Mouse (Mus musculus) MEL (cell line): ENCODE results near the gene Clec16a. TPM values are rescaled to one million over a fixed set of nuclear protein-coding genes. Genes with fewer than 3 reads are reported as not detected.

Experiments
- DNase-seq: peaks from one replicate; pipeline ENCODE4 v3.0.0; 2011; ENCODE audit warnings: low read depth, low spot score
- H3K27ac ChIP-seq: 2 replicates; pipeline ENCODE4 v1.5.1; 2012; ENCODE audit warnings: low read depth, mild to moderate bottlenecking, control low read depth, low read length, moderate library complexity; ENCODE audit not compliant: control insufficient read depth
- H3K27me3 ChIP-seq, 2 experiments: fragments of 150-350 bp in 1 of 2; sonication (generic) in 1 of 2; 2 replicates each; pipeline ENCODE4 v1.6.1; 2012; ENCODE audit warnings: low read length in 2 of 2, mild to moderate bottlenecking in 2 of 2, improper control_type of control experiment in 1 of 2, moderate library complexity in 1 of 2; ENCODE audit not compliant: insufficient read depth in 2 of 2, control insufficient read depth in 1 of 2
- H3K36me3 ChIP-seq, 2 experiments: 2 replicates each; pipeline ENCODE4 v1.6.1; 2012 to 2014; ENCODE audit warnings: low read length in 2 of 2, improper control_type of control experiment in 1 of 2, inconsistent platforms in 1 of 2, mild to moderate bottlenecking in 1 of 2; ENCODE audit not compliant: insufficient read depth in 2 of 2, control insufficient read depth in 1 of 2
- H3K4me1 ChIP-seq, 2 experiments: fragments of 150-350 bp in 1 of 2; sonication (generic) in 1 of 2; 2 replicates each; pipeline ENCODE4 v1.6.1; 2012; ENCODE audit warnings: low read length in 2 of 2, improper control_type of control experiment in 1 of 2, mild to moderate bottlenecking in 1 of 2; ENCODE audit not compliant: insufficient read depth in 2 of 2, control insufficient read depth in 1 of 2
- H3K4me3 ChIP-seq, 2 experiments: fragments of 150-350 bp in 1 of 2; sonication (generic) in 1 of 2; 2 replicates each; pipeline ENCODE4 v1.5.1; 2012; ENCODE audit warnings: low read depth in 2 of 2, low read length in 2 of 2, mild to moderate bottlenecking in 2 of 2, moderate library complexity in 2 of 2, control low read depth in 1 of 2, improper control_type of control experiment in 1 of 2; ENCODE audit not compliant: control insufficient read depth in 1 of 2, insufficient read depth in 1 of 2
- H3K79me2 ChIP-seq: 2 replicates; pipeline ENCODE4 v1.6.1; 2012; ENCODE audit warnings: mild to moderate bottlenecking, low read length, moderate library complexity; ENCODE audit not compliant: control insufficient read depth, poor library complexity, insufficient read depth
- H3K9ac ChIP-seq: 2 replicates; pipeline ENCODE4 v1.6.1; 2012; ENCODE audit warnings: low read depth, mild to moderate bottlenecking, control low read depth, low read length, moderate library complexity; ENCODE audit not compliant: control insufficient read depth, poor library complexity, severe bottlenecking
- H3K9me3 ChIP-seq: fragments of 150-350 bp; sonication (generic); replicated peaks from 2 replicates; pipeline ENCODE4 v1.6.1; 2012; ENCODE audit warnings: mild to moderate bottlenecking, low read length, improper control_type of control experiment, moderate library complexity; ENCODE audit not compliant: insufficient read depth
- CHD1 ChIP-seq: IDR thresholded peaks from 2 replicates; pipeline ENCODE4 v1.6.1; 2012; ENCODE audit warnings: low read depth, mild to moderate bottlenecking, inconsistent platforms, low read length, improper control_type of control experiment
- CHD2 ChIP-seq: IDR thresholded peaks from 2 replicates; pipeline ENCODE4 v1.6.1; 2011; ENCODE audit warnings: low read length, improper control_type of control experiment
- ELF1 ChIP-seq: IDR thresholded peaks from 2 replicates; pipeline ENCODE4 v1.6.1; 2014; ENCODE audit warnings: low read depth, mild to moderate bottlenecking, inconsistent platforms, low read length, improper control_type of control experiment, moderate library complexity
- ETS1 ChIP-seq: IDR thresholded peaks from 2 replicates; pipeline ENCODE4 v1.6.1; 2012; ENCODE audit warnings: low read depth, mild to moderate bottlenecking, inconsistent platforms, low read length, improper control_type of control experiment, moderate library complexity
- GATA1 ChIP-seq: IDR thresholded peaks from 2 replicates; pipeline ENCODE4 v1.6.1; 2011; ENCODE audit warnings: low read depth, low read length, improper control_type of control experiment
- MAFK ChIP-seq: IDR thresholded peaks from 2 replicates; pipeline ENCODE4 v1.6.1; 2011; ENCODE audit warnings: low read depth, mild to moderate bottlenecking, low read length, improper control_type of control experiment, borderline replicate concordance
- MXI1 ChIP-seq: IDR thresholded peaks from 2 replicates; pipeline ENCODE4 v1.6.1; 2011; ENCODE audit warnings: mild to moderate bottlenecking, low read depth, low read length, improper control_type of control experiment
- MYC ChIP-seq: IDR thresholded peaks from 2 replicates; pipeline ENCODE4 v1.6.1; 2011; ENCODE audit warnings: low read depth, mild to moderate bottlenecking, low read length, improper control_type of control experiment, moderate library complexity
- NRF1 ChIP-seq: IDR thresholded peaks from 2 replicates; pipeline ENCODE4 v1.6.1; 2014; ENCODE audit warnings: low read depth, mild to moderate bottlenecking, inconsistent platforms, low read length, improper control_type of control experiment, moderate library complexity; ENCODE audit not compliant: poor library complexity, insufficient read depth, severe bottlenecking
- POLR2AphosphoS2 ChIP-seq: IDR thresholded peaks from 2 replicates; pipeline ENCODE4 v1.6.1; 2011; ENCODE audit warnings: low read length, improper control_type of control experiment
- POLR2AphosphoS5 ChIP-seq: IDR thresholded peaks from 2 replicates; pipeline ENCODE4 v1.6.1; 2012; ENCODE audit warnings: low read depth, borderline replicate concordance, mild to moderate bottlenecking, inconsistent platforms, low read length, moderate library complexity, mixed read lengths
- SIN3A ChIP-seq: IDR thresholded peaks from 2 replicates; pipeline ENCODE4 v1.6.1; 2012; ENCODE audit warnings: low read length, improper control_type of control experiment, inconsistent platforms
- UBTF ChIP-seq: IDR thresholded peaks from 2 replicates; pipeline ENCODE4 v1.6.1; 2012; ENCODE audit warnings: low read depth, mild to moderate bottlenecking, inconsistent platforms, low read length, improper control_type of control experiment, moderate library complexity, borderline replicate concordance; ENCODE audit not compliant: insufficient read depth
- USF1 ChIP-seq: IDR thresholded peaks from 2 replicates; pipeline ENCODE4 v1.6.1; 2014; ENCODE audit warnings: low read depth, mild to moderate bottlenecking, inconsistent platforms, low read length, improper control_type of control experiment, moderate library complexity
- USF2 ChIP-seq, 2 experiments: IDR thresholded peaks; 2 replicates each; pipeline ENCODE4 v1.6.1; 2011 to 2012; ENCODE audit warnings: improper control_type of control experiment in 2 of 2, low read length in 2 of 2, borderline replicate concordance in 1 of 2, inconsistent platforms in 1 of 2, low read depth in 1 of 2, mild to moderate bottlenecking in 1 of 2; ENCODE audit not compliant: insufficient read depth in 1 of 2
- ZC3H11A ChIP-seq: IDR thresholded peaks from 2 replicates; pipeline ENCODE4 v1.6.1; 2012; ENCODE audit warnings: low read depth, mild to moderate bottlenecking, inconsistent platforms, low read length, improper control_type of control experiment
- ZKSCAN1 ChIP-seq: IDR thresholded peaks from 2 replicates; pipeline ENCODE4 v1.6.1; 2012; ENCODE audit warnings: low read depth, mild to moderate bottlenecking, inconsistent platforms, low read length, improper control_type of control experiment, moderate library complexity
- ZNF384 ChIP-seq: IDR thresholded peaks from 2 replicates; pipeline ENCODE4 v1.6.1; 2012; ENCODE audit warnings: low read depth, mild to moderate bottlenecking, inconsistent platforms, low read length, improper control_type of control experiment
- polyA plus RNA-seq, 2 experiments: library from polyadenylated mRNA; stranded (reverse) in 1 of 2; unstranded in 1 of 2; fragments of >175 nt in 1 of 2; fragments of >200 nt in 1 of 2; gene quantifications; 2 replicates each; pipeline versions ENCODE4 v1.2.1 to v1.2.4; 2012; ENCODE audit warnings: low replicate concordance in 2 of 2, low read depth in 1 of 2; ENCODE audit not compliant: insufficient read length in 2 of 2, insufficient read depth in 1 of 2, missing spikeins in 1 of 2
- total RNA-seq: library from RNA; depleted of rRNA; stranded (reverse); fragments of 300-350 nt; gene quantifications from 2 replicates; pipeline ENCODE4 v1.2.3, GENCODE M21; 2012

Clec16a gene
- total and polyA plus RNA-seq, 3 experiments, result 10.4 to 49.3 (median 22.1) TPM

GRCm38 (mm10) chr16:10549600-10549999 is 4.5 kb downstream of the Clec16a start:
- Histone ChIP-seq H3K27me3 (no peaks in the 10 kb centered on the region), H3K9me3 (no peaks in the 10 kb centered on the region), H3K36me3 (peaks cover 0 to 12% of the 10 kb centered on the region in 2 experiments; a peak in 2 of 4 replicates), H3K4me1 (peaks cover 5 to 13% of the 10 kb centered on the region in 2 experiments; a peak in 3 of 4 replicates), H3K9ac (no peak overlapping the region), H3K4me3 (no peak overlapping the region), H3K79me2 (peaks cover 11% of the 10 kb centered on the region), H3K27ac (no peak overlapping the region)
- TF ChIP-seq MAFK (no peak), NRF1 (no peak), CHD1 (no peak), ZKSCAN1 (no peak), ETS1 (no peak), POLR2AphosphoS5 (no peak), ZNF384 (no peak), CHD2 (no peak), ELF1 (no peak), MYC (no peak), USF2 (IDR thresholded peaks at IDR 0.05; ENCODE audit: borderline replicate concordance in 1 of 2, insufficient read depth in 1 of 2, low read depth in 1 of 2, low read length in 2 of 2) (no peak), MXI1 (no peak)
- no peak for DNase-seq

- peaks cover 5 to 9% of the 10 kb centered on the region in 2 experiments; a peak in 3 of 4 replicates for H3K4me1 ChIP-seq
- peaks cover 8% of the 10 kb centered on the region; the same call in 1 of the 2 replicates for H3K79me2 ChIP-seq
- no peaks in the 10 kb centered on the region for H3K27me3 ChIP-seq
- peaks cover 0 to 9% of the 10 kb centered on the region in 2 experiments; a peak in 2 of 4 replicates for H3K36me3 ChIP-seq
- H3K4me3 ChIP-seq, result no peak overlapping the region
- no peak overlapping the region for H3K9ac ChIP-seq
- DNase-seq, result no peak
- no peak for TF ChIP-seq ZC3H11A
- TF ChIP-seq ZKSCAN1, result no peak
- TF ChIP-seq POLR2AphosphoS2, result no peak
- no peak for TF ChIP-seq SIN3A
- TF ChIP-seq UBTF, result no peak
- no peak for TF ChIP-seq GATA1
- TF ChIP-seq ELF1, result no peak
- no peak for TF ChIP-seq USF1
- no peak for TF ChIP-seq USF2 (IDR thresholded peaks at IDR 0.05; ENCODE audit: borderline replicate concordance in 1 of 2, insufficient read depth in 1 of 2, low read depth in 1 of 2, low read length in 2 of 2)
- H3K9me3 ChIP-seq, result no peaks in the 10 kb centered on the region
- H3K27ac ChIP-seq, result no peak overlapping the region
Measured at GRCm38 (mm10) chr16:10551592-10551991, 6.5 kb downstream of the Clec16a start.
